Comparison of ENCODE assay signal across 24 mouse cellular contexts in the genomic region with DNA sequence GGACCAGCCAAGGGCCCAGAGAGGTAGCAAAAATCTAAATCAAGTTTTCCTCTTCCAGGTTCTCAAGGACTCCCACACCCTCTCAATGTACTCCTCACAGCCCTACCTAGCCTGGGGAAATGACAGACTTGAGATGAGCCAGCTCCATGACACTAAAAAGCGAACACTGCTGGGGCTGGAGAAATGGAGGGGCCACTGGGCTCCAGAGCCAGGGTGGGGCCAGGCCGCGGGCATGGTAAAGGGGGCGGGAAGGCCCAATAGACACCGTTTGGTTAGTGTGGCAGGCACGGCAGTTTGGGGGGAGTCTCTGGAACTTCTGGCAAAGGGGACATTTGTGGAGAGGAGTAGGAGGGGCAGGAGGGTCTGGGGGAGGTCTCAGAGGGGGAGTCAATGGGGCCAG. TPM values are rescaled to one million over a fixed set of nuclear protein-coding genes. Genes with fewer than 3 reads are reported as not detected.
DNase-seq lines count a peak whose midpoint lies in the region; ATAC-seq lines count a peak whose summit lies in the region.
"Had no signal": no experiment of that assay in that cellular context is flagged by ENCODE, and none has a peak within 500 bp of the region (broad histone marks: within the 10 kb centered on the region; RNA-seq: fewer than 3 reads in every experiment).

No protein-coding gene starts in this region.

- no peaks in the 10 kb centered on the region for H3K9me3 ChIP-seq in forebrain, embryonic 10.5 days
- H3K9me3 ChIP-seq in forebrain, embryonic 14.5 days (replicated peaks; ENCODE audit: control insufficient read depth, low read length): no peaks in the 10 kb centered on the region
- no peaks in the 10 kb centered on the region for H3K9me3 ChIP-seq in hindbrain, embryonic 10.5 days
- no peaks in the 10 kb centered on the region for H3K9me3 ChIP-seq in hindbrain, embryonic 11.5 days (ENCODE audit: control insufficient read depth, low read length)
- H3K9me3 ChIP-seq in liver, embryonic 12.5 days (replicated peaks): no peaks in the 10 kb centered on the region
- H3K9me3 ChIP-seq: embryonic facial prominence, embryonic 12.5 days; limb, embryonic 12.5 days; megakaryocyte, embryonic 14.5 days; neural tube, embryonic 12.5 days had no signal

- no peak for DNase-seq in forebrain, embryonic 10.5 days (ENCODE audit: extremely low spot score, low spot score)
- DNase-seq in forebrain, embryonic 14.5 days (ENCODE audit: low spot score): no peak
- DNase-seq in hindbrain, embryonic 10.5 days (ENCODE audit: low spot score): no peak
- DNase-seq in hindbrain, embryonic 11.5 days (ENCODE audit: low spot score): no peak
- no peak for DNase-seq in adrenal gland, postnatal 4 days (ENCODE audit: low spot score in 2 of 2)
- DNase-seq: adrenal gland, postnatal 25 days; cerebellum, adult 11-12 months; cerebellum, postnatal 10 days; gastrocnemius, postnatal 10 days; kidney, adult 18-20 months; lung, adult 2 months; midbrain, embryonic 14.5 days; right cerebral cortex, postnatal 4 days; thymus, postnatal 14 days had no signal

- H3K4me2 ChIP-seq in forebrain, embryonic 14.5 days (ENCODE audit: low read length): no peak overlapping the region
- no peak overlapping the region for H3K4me2 ChIP-seq in hindbrain, embryonic 11.5 days (replicated peaks; ENCODE audit: low read depth, low read length)
- peak overlapping the region; percentile 88 for H3K4me2 ChIP-seq in liver, embryonic 12.5 days
- H3K4me2 ChIP-seq: embryonic facial prominence, embryonic 12.5 days; hindbrain, embryonic 14.5 days; limb, embryonic 12.5 days; neural tube, embryonic 12.5 days had no signal

- H3K27me3 ChIP-seq in forebrain, embryonic 10.5 days (ENCODE audit: poor library complexity, severe bottlenecking): peaks cover 6% of the 10 kb centered on the region; the same call in 1 of the 2 replicates
- no peaks in the 10 kb centered on the region for H3K27me3 ChIP-seq in forebrain, embryonic 14.5 days (replicated peaks; ENCODE audit: control insufficient read depth, insufficient read depth, low read length)
- 0 out of 2 replicates have a peak, but pooled peaks cover 5% of the 10 kb centered on the region for H3K27me3 ChIP-seq in hindbrain, embryonic 10.5 days (ENCODE audit: insufficient read depth, poor library complexity, severe bottlenecking)
- H3K27me3 ChIP-seq in hindbrain, embryonic 11.5 days (ENCODE audit: control insufficient read depth, insufficient read depth, low read length): no peaks in the 10 kb centered on the region
- peaks cover 9% of the 10 kb centered on the region; the same call in 1 of the 2 replicates for H3K27me3 ChIP-seq in liver, embryonic 12.5 days (replicated peaks)
- H3K27me3 ChIP-seq: embryonic facial prominence, embryonic 12.5 days; limb, embryonic 12.5 days; neural tube, embryonic 12.5 days had no signal

- peaks cover 48% of the 10 kb centered on the region for H3K36me3 ChIP-seq in forebrain, embryonic 10.5 days (replicated peaks)
- H3K36me3 ChIP-seq in forebrain, embryonic 14.5 days (ENCODE audit: control insufficient read depth, insufficient read depth, low read length): peaks cover 46% of the 10 kb centered on the region
- peaks cover 50% of the 10 kb centered on the region for H3K36me3 ChIP-seq in hindbrain, embryonic 10.5 days
- H3K36me3 ChIP-seq in hindbrain, embryonic 11.5 days (ENCODE audit: control insufficient read depth, insufficient read depth, low read length): peaks cover 8% of the 10 kb centered on the region; the same call in 1 of the 2 replicates
- peaks cover 56% of the 10 kb centered on the region for H3K36me3 ChIP-seq in liver, embryonic 12.5 days

- 91% methylated on average over 6 of the region's 6 CpGs for WGBS in forebrain, embryonic 10.5 days
- WGBS in forebrain, embryonic 14.5 days: 89% methylated on average over 6 of the region's 6 CpGs
- WGBS in hindbrain, embryonic 10.5 days: 86% methylated on average over 6 of the region's 6 CpGs
- 82% methylated on average over 6 of the region's 6 CpGs for WGBS in hindbrain, embryonic 11.5 days
- WGBS in liver, embryonic 12.5 days (ENCODE audit: insufficient replicate concordance): 29% methylated on average over 6 of the region's 6 CpGs

- H3K4me3 ChIP-seq in forebrain, embryonic 10.5 days: no peak overlapping the region
- no peak overlapping the region for H3K4me3 ChIP-seq in forebrain, embryonic 14.5 days (ENCODE audit: low read depth, low read length)
- H3K4me3 ChIP-seq in hindbrain, embryonic 10.5 days: no peak overlapping the region
- H3K4me3 ChIP-seq in hindbrain, embryonic 11.5 days (ENCODE audit: low read depth, low read length): no peak overlapping the region
- H3K4me3 ChIP-seq in liver, embryonic 12.5 days: peak overlapping the region; percentile 32
- H3K4me3 ChIP-seq: embryonic facial prominence, embryonic 12.5 days; limb, embryonic 12.5 days; megakaryocyte, embryonic 14.5 days; neural tube, embryonic 12.5 days had no signal

- no peak overlapping the region for H3K9ac ChIP-seq in forebrain, embryonic 14.5 days (ENCODE audit: low read length)
- H3K9ac ChIP-seq in hindbrain, embryonic 11.5 days (ENCODE audit: low read depth, low read length): no peak overlapping the region
- peak overlapping the region; percentile 77 for H3K9ac ChIP-seq in liver, embryonic 12.5 days
- H3K9ac ChIP-seq: embryonic facial prominence, embryonic 12.5 days; hindbrain, embryonic 14.5 days; limb, embryonic 12.5 days; neural tube, embryonic 12.5 days had no signal

- peaks cover 7% of the 10 kb centered on the region for H3K4me1 ChIP-seq in forebrain, embryonic 10.5 days
- H3K4me1 ChIP-seq in forebrain, embryonic 14.5 days (ENCODE audit: control insufficient read depth, insufficient read depth, low read length): peaks cover 6% of the 10 kb centered on the region
- H3K4me1 ChIP-seq in hindbrain, embryonic 10.5 days (replicated peaks): peaks cover 13% of the 10 kb centered on the region
- H3K4me1 ChIP-seq in hindbrain, embryonic 11.5 days (replicated peaks; ENCODE audit: control insufficient read depth, insufficient read depth, low read length): 0 out of 2 replicates have a peak, but pooled peaks cover 3% of the 10 kb centered on the region
- peaks cover 88% of the 10 kb centered on the region for H3K4me1 ChIP-seq in liver, embryonic 12.5 days

- no peak for ATAC-seq in forebrain, embryonic 14.5 days
- no peak for ATAC-seq in hindbrain, embryonic 11.5 days (ENCODE audit: low FRiP score)
- peak; percentile 71 for ATAC-seq in liver, embryonic 12.5 days
- ATAC-seq in megakaryocyte-erythroid progenitor cell, adult 5-6 weeks (replicated peaks; ENCODE audit: low FRiP score, low TSS enrichment, poor library complexity, severe bottlenecking): 0 out of 2 replicates have a peak, but pooled peaks have one; percentile 6
- ATAC-seq in cerebellum, adult (ENCODE audit: insufficient number of reproducible peaks, low FRiP score, low TSS enrichment): no peak
- ATAC-seq: forebrain, embryonic 16.5 days; inflammation-experienced regulatory T-cells, adult 6 months had no signal

- 0 out of 2 replicates have a peak overlapping the region, but pooled peaks have one; percentile 26 for H3K27ac ChIP-seq in forebrain, embryonic 10.5 days
- H3K27ac ChIP-seq in forebrain, embryonic 14.5 days (ENCODE audit: low read depth, low read length): no peak overlapping the region
- H3K27ac ChIP-seq in hindbrain, embryonic 10.5 days: 0 out of 2 replicates have a peak overlapping the region, but pooled peaks have one; percentile 23
- H3K27ac ChIP-seq in hindbrain, embryonic 11.5 days (ENCODE audit: low read depth, low read length): no peak overlapping the region
- peak overlapping the region; percentile 100 for H3K27ac ChIP-seq in liver, embryonic 12.5 days
- H3K27ac ChIP-seq: embryonic facial prominence, embryonic 12.5 days; hindbrain, embryonic 14.5 days; limb, embryonic 12.5 days; neural tube, embryonic 12.5 days had no signal

RNA-seq across cellular contexts. Expression of a gene that starts 2.6 kb away (rescaled TPM):
- polyA plus RNA-seq in forebrain, embryonic 10.5 days (2016; fragmentation: Nextera tagmentation; extraction: Ambion mirVana): not detected in 2 replicates
- polyA plus RNA-seq in forebrain, embryonic 14.5 days (2014; fragmentation: Nextera tagmentation; extraction: Ambion mirVana): not detected in 2 replicates
- polyA plus RNA-seq in hindbrain, embryonic 10.5 days (2016; fragmentation: Nextera tagmentation; extraction: Ambion mirVana): not detected in 2 replicates
- polyA plus RNA-seq in hindbrain, embryonic 11.5 days (2014; fragmentation: Nextera tagmentation; extraction: Ambion mirVana): not detected in 2 replicates
- polyA plus RNA-seq in liver, embryonic 12.5 days (2016; fragmentation: Nextera tagmentation; extraction: Ambion mirVana): 0.36 and 1.1 TPM in 2 replicates
- total RNA-seq in megakaryocyte-erythroid progenitor cell, adult 5-6 weeks (2014; fragmentation: Nextera tagmentation): not detected in 2 replicates
- not detected in 2 replicates for total RNA-seq in megakaryocyte-erythroid progenitor cell, adult 5-6 weeks (2017)
- total RNA-seq in adrenal gland, postnatal 4 days (2021): 1 to 10 TPM in 1 of 2 experiments, under 1 TPM in 1; 0.56 to 1.6 TPM
- total RNA-seq: gastrocnemius, postnatal 10 days had no signal
- polyA plus RNA-seq: forebrain, embryonic 16.5 days; hindbrain, embryonic 14.5 days; limb, embryonic 12.5 days; midbrain, embryonic 14.5 days; neural tube, embryonic 12.5 days had no signal

RNA-seq across cellular contexts. Expression of a gene that starts 6.2 kb away (rescaled TPM):
- polyA plus RNA-seq in forebrain, embryonic 10.5 days (2016; fragmentation: Nextera tagmentation; extraction: Ambion mirVana): 41.0 and 43.6 TPM in 2 replicates
- 40.4 and 53.6 TPM in 2 replicates for polyA plus RNA-seq in forebrain, embryonic 14.5 days (2014; fragmentation: Nextera tagmentation; extraction: Ambion mirVana)
- polyA plus RNA-seq in hindbrain, embryonic 10.5 days (2016; fragmentation: Nextera tagmentation; extraction: Ambion mirVana): 53.5 and 67.2 TPM in 2 replicates
- 47.4 and 49.0 TPM in 2 replicates for polyA plus RNA-seq in hindbrain, embryonic 11.5 days (2014; fragmentation: Nextera tagmentation; extraction: Ambion mirVana)
- polyA plus RNA-seq in liver, embryonic 12.5 days (2016; fragmentation: Nextera tagmentation; extraction: Ambion mirVana): 53.2 and 54.0 TPM in 2 replicates
- total RNA-seq in megakaryocyte-erythroid progenitor cell, adult 5-6 weeks (2014; fragmentation: Nextera tagmentation): 56.9 and 83.8 TPM in 2 replicates
- 51.8 and 81.7 TPM in 2 replicates for total RNA-seq in megakaryocyte-erythroid progenitor cell, adult 5-6 weeks (2017)
- 10 to 100 TPM; 52.1 to 55.4 TPM for total RNA-seq in adrenal gland, postnatal 4 days (2021)

RNA-seq across cellular contexts. Expression of a gene that starts 6.3 kb away (rescaled TPM):
- 42.0 and 42.7 TPM in 2 replicates for polyA plus RNA-seq in forebrain, embryonic 10.5 days (2016; fragmentation: Nextera tagmentation; extraction: Ambion mirVana)
- 85.6 and 95.6 TPM in 2 replicates for polyA plus RNA-seq in forebrain, embryonic 14.5 days (2014; fragmentation: Nextera tagmentation; extraction: Ambion mirVana)
- 46.0 and 63.4 TPM in 2 replicates for polyA plus RNA-seq in hindbrain, embryonic 10.5 days (2016; fragmentation: Nextera tagmentation; extraction: Ambion mirVana)
- 50.3 and 58.4 TPM in 2 replicates for polyA plus RNA-seq in hindbrain, embryonic 11.5 days (2014; fragmentation: Nextera tagmentation; extraction: Ambion mirVana)
- polyA plus RNA-seq in liver, embryonic 12.5 days (2016; fragmentation: Nextera tagmentation; extraction: Ambion mirVana): 69.4 and 73.5 TPM in 2 replicates
- 105 and 115 TPM in 2 replicates for total RNA-seq in megakaryocyte-erythroid progenitor cell, adult 5-6 weeks (2014; fragmentation: Nextera tagmentation)
- 63.6 and 129 TPM in 2 replicates for total RNA-seq in megakaryocyte-erythroid progenitor cell, adult 5-6 weeks (2017)
- 10 to 100 TPM; 90.3 to 92.2 TPM for total RNA-seq in adrenal gland, postnatal 4 days (2021)

RNA-seq across cellular contexts. Expression of a gene that starts 11.3 kb away (rescaled TPM):
- 12.2 and 12.4 TPM in 2 replicates for polyA plus RNA-seq in forebrain, embryonic 10.5 days (2016; fragmentation: Nextera tagmentation; extraction: Ambion mirVana)
- polyA plus RNA-seq in forebrain, embryonic 14.5 days (2014; fragmentation: Nextera tagmentation; extraction: Ambion mirVana): 7.9 and 8.8 TPM in 2 replicates
- polyA plus RNA-seq in hindbrain, embryonic 10.5 days (2016; fragmentation: Nextera tagmentation; extraction: Ambion mirVana): 14.1 and 14.7 TPM in 2 replicates
- polyA plus RNA-seq in hindbrain, embryonic 11.5 days (2014; fragmentation: Nextera tagmentation; extraction: Ambion mirVana): 14.8 and 15.2 TPM in 2 replicates
- polyA plus RNA-seq in liver, embryonic 12.5 days (2016; fragmentation: Nextera tagmentation; extraction: Ambion mirVana): 6.7 and 6.8 TPM in 2 replicates
- total RNA-seq in megakaryocyte-erythroid progenitor cell, adult 5-6 weeks (2014; fragmentation: Nextera tagmentation): 6.0 and 9.2 TPM in 2 replicates
- 2.0 and 10.1 TPM in 2 replicates for total RNA-seq in megakaryocyte-erythroid progenitor cell, adult 5-6 weeks (2017)
- total RNA-seq in adrenal gland, postnatal 4 days (2021): 1 to 10 TPM; 4.4 to 4.5 TPM

RNA-seq across cellular contexts. Expression of a gene that starts 32.2 kb away (rescaled TPM):
- 26.8 and 29.0 TPM in 2 replicates for polyA plus RNA-seq in forebrain, embryonic 10.5 days (2016; fragmentation: Nextera tagmentation; extraction: Ambion mirVana)
- polyA plus RNA-seq in forebrain, embryonic 14.5 days (2014; fragmentation: Nextera tagmentation; extraction: Ambion mirVana): 41.2 and 46.8 TPM in 2 replicates
- polyA plus RNA-seq in hindbrain, embryonic 10.5 days (2016; fragmentation: Nextera tagmentation; extraction: Ambion mirVana): 38.0 and 43.8 TPM in 2 replicates
- polyA plus RNA-seq in hindbrain, embryonic 11.5 days (2014; fragmentation: Nextera tagmentation; extraction: Ambion mirVana): 37.4 and 37.7 TPM in 2 replicates
- polyA plus RNA-seq in liver, embryonic 12.5 days (2016; fragmentation: Nextera tagmentation; extraction: Ambion mirVana): 43.5 and 46.3 TPM in 2 replicates
- total RNA-seq in megakaryocyte-erythroid progenitor cell, adult 5-6 weeks (2014; fragmentation: Nextera tagmentation): 43.4 and 44.3 TPM in 2 replicates
- 33.4 and 48.9 TPM in 2 replicates for total RNA-seq in megakaryocyte-erythroid progenitor cell, adult 5-6 weeks (2017)
- 10 to 100 TPM; 27.5 to 31.4 TPM for total RNA-seq in adrenal gland, postnatal 4 days (2021)

Comparison
In these comparisons a context has a peak if more than half of its experiments do, and no peak if none do; other contexts are left out.
1. H3K27ac ChIP-seq: peak in forebrain, embryonic 10.5 days (single experiment), hindbrain, embryonic 10.5 days (single experiment) and liver, embryonic 12.5 days (single experiment); none in forebrain, embryonic 14.5 days (single experiment) and hindbrain, embryonic 11.5 days (single experiment).
2. ATAC-seq: peak in liver, embryonic 12.5 days (single experiment) and megakaryocyte-erythroid progenitor cell, adult 5-6 weeks (single experiment); none in forebrain, embryonic 14.5 days (single experiment), hindbrain, embryonic 11.5 days (single experiment) and cerebellum, adult (single experiment).